Mouse (Mus musculus) heart, adult 9 months (tissue): Measurements from ENCODE around the gene Tmem179.
A peak's percentile ranks its signal among the peaks of the same experiment; 100 is the strongest.

Experiments used
- DNase-seq, 2 experiments: peaks; one replicate each; pipeline ENCODE4 v3.0.0; 2022; ENCODE audit warnings: low spot score in 2 of 2

Tmem179 gene

DNA sequence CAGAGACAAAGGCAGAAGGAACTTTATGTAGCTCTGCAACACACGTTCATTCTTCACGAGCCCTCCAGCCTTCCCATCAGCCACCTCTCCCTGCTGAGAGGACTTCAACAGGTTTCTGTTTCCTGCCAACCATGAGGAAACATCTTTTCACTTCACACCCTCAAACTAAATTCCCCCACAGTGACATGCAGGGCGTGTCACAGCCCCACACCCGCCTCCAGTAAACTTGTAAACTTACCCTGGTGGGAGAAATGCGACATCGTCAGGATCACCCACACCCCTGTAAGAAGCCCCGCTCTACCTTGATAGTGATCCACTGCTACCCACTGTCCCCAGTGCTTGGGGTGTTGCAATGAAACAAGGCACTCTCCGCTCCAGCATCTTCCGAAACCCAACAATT is 21.8 kb upstream of the Tmem179 start:
- no peak for DNase-seq

DNA sequence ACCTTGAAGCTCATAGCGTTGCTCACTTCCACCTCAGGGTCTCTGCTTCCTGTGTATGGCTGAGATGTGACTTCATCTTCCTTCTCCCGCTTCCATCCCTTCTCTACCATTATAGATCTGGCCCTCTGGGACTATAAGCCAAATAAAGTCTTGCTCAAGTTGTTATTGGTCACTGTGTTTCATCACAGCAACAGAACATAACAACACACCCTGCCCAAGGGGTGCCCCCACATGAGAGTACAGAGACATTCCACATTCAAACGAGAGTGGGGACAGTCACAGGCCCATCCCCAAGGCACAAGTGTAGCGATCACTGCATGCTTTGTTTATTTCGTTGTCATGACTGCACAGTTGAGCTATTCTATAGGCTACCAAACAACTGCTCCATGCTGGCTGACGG is 20.7 kb upstream of the Tmem179 start:
- no peak for DNase-seq

GRCm38 (mm10) chr12:112533758-112534157 is 17.2 kb upstream of the Tmem179 start:
- DNase-seq, result no peak

- peak in 1 of 2 experiments; percentile 35 for DNase-seq
Observed at GRCm38 (mm10) chr12:112518105-112518504, 1.6 kb upstream of the Tmem179 start.

GRCm38 (mm10) chr12:112514897-112515296 is 1.6 kb downstream of the Tmem179 start:
- DNase-seq, result no peak

DNA sequence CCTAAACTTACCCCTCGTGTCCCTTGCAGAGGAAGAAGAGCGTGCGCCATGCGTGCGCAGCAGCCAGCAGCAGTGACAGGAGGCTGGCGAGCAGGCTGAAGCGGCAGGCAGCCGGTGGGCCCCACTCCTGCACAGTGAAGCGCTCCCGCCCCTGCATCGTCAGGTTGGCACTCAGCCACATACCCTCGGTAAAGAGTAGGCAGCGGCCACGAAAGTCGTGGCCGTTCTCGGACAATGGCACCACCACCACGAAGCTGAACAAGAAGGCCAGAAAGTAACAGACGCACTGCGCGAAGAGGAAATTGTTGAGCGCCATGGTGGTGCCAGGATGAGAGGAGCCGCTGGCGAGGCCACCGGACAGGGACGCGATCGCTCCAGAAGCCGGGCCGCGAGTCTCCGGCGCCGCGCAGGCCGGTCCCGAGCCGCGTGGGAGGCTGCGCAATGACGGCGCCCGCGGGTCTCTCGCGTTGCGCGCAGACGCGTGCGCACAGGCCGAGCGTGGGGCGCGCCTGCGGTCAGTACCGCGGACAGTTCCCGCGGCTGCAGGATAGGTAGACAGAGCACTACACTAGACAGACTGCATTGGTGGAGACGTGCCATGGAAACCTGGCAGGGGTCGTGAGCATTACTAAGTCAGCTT is 5.7 kb downstream of the Tmem179 start:
- no peak for DNase-seq

DNA sequence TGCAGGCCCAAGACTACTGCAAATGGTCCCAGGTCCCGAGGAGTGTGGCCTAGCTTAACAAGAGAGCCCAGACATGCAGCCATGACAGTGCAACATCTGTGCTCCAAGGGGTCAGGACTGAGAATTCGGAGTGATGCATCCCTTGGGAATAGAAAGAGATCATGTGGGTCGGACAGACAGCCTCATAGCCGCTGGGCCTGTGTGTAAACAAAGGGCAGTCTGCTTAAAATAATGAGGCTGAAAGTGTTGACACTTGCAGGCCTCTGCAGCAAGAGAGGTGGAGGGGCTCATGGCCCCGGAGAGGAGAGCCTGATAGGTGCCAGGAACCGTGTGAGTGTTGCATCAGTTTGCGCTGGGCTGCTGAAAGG is 6.2 kb downstream of the Tmem179 start:
- no peak for DNase-seq

DNA sequence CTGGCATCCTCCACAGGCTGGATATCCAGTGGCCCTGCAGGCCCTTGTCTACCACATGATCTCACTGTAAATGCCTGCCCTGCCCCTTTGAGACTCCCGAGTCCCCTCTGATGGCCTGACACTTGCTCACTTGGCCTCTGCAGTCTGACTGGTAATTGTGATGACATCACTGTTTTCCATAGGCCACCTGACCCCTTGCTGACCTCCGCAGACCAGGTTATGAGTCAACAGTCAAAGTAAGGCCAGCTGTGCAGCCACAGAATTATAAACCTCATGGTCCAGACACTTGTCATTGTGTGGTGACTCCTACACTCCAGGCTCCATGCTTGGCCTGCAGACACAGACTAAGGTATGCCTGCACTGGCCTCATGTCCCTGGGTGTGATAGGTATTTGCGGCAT is 8.6 kb downstream of the Tmem179 start:
- no peak for DNase-seq

DNA sequence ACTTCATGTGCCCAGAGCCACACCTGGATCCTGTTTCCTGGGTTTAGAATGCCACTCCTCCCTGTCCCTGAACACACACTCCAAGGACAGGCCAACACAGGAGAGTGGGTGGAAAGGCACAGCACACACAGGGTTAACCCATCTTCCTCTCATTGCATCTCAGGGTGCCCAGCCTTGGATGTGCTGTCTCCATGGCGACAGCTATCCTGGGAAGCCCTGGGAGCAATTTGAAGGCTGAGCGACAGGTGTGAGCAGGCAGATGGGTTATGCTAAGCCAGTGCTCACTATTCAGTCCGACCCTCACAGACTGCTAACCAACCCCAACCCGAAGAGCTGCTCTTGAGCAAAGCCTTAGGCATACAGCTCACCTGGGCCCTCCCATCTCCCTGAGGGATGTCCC is 9.3 kb downstream of the Tmem179 start:
- DNase-seq, result no peak

DNA sequence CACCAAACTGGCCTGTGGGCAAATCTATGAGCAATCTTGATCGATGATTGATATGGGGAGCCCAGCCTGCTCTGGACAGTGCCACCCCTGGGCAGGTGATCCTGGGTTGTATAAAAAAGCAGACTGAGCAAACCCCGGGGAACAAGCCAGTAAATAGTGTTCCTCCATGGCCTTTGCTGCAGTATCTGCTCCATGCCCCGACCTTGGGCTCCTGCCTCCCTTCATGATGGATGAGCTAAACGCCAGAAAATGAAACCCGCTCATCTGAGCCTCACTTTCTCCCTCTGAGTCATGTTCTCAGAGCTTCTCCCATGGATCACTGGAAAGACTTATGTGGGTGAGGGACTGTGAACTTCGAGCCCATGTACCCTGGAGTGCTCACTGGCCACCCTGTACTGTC is 10.3 kb downstream of the Tmem179 start:
- DNase-seq, result no peak

GRCm38 (mm10) chr12:112503003-112503771 is 13.4 kb downstream of the Tmem179 start:
- DNase-seq, result no peak

DNA sequence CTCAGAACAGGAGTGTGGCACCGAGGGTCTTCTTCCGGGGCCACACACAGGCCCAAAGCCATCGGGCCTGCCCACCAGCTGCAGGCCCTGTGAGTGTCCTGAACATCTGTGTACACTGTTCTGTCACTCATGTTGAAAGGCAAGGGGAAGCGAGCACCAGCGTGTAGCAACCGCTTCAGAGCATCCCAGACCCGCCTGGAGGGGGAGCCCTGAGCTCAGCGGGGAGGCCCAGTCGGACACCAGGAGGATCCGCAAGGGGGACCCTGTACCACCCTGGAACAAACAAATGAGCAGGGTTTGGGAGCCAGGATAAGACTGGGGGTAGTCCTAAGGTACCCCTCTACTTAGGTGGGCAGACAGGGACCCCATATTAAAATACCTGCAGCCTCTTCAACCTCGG is 17.9 kb downstream of the Tmem179 start:
- no peak for DNase-seq

DNA sequence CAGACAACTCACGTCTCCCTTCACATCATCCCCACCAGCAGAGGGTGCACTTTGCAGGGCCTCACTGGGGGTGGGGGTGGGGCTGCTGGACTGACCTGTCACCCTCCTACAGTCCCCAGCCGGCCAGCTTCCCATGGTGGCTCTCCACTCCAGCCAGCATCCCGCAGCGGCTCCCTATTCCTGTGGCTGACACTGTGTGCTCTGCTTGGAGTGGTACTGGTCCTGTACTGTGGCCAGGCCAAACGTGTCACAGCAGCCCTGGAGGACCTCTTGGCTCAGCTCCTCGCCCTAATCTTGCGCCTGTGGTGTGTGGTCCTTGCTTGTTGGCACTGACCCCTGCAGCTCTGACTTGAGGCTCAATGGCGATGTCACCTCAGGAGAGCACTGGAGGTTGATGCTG is 18.8 kb downstream of the Tmem179 start:
- DNase-seq, result no peak

DNA sequence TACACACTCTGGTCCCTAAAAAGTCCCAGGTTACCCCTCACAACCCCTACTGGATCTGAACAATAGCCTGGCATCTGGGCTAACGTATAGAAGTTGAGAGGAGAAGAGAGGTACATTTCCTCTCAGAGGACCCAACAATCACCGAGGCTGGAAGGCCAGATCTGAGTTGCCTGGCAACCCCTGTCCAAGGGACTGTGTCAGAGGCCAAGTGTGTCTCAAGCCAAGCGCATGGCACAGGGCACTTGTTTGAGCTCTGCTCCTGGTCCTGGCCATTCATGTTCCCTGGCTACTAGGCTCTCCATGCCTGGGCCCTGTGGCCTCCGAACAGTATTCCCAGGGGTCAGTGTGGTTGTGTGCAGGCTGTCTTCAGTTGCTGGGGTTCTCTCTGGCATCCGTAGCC is 20.4 kb downstream of the Tmem179 start:
- no peak for DNase-seq

DNA sequence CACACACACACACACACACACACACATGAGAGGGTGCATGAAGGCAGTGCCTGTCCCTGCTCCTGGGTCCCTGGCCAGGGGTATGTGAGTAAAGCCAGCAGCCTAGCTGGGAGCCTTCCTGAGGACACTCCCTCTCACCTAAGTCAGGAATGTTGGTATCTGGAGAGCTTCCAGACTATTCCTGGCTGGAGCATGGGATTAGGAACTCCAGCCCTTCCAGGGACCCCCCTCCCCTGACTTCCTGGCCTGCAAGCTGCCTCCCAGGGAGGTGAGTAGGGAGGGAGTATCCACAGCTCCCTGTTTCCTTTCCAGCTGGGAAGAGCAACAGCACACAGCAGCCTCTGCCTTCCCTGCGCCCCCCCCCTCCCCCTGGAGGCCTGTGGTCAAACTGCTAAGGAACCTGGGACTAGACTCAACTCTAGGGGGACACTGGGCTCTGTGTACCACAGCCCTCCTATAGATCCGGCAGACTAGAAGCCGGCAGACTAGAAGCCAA is 26.1 kb downstream of the Tmem179 start:
- peak; percentile 86 to 91 for DNase-seq

- DNase-seq, result no peak
Observed at GRCm38 (mm10) chr12:112489535-112489934, 27.0 kb downstream of the Tmem179 start.

DNA sequence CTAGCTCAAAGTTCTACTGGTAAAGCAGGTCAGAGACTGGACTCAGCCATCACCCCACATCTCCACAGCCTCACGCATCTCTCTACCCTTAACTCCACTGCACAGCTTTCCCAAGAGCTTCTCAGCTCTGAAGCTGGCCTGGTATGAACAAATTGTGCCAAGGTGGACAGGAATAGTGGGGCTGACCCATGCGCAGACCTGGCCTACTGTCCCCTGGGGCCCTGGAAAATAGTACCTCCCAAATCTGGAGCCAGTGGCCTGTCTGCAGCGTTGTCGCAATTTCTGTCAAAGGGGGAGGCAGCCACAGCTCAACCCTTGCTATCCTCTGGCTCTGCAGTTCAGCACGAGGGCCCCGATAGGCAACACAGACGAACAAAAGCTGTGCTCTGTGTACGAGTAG is 27.4 kb downstream of the Tmem179 start, which contains the start of gene A530016L24Rik:
Gene A530016L24Rik, plus strand, starts transcription at position 315 of the 400 bp plus-strand sequence.
- peak in 1 of 2 experiments; percentile 54 for DNase-seq

DNA sequence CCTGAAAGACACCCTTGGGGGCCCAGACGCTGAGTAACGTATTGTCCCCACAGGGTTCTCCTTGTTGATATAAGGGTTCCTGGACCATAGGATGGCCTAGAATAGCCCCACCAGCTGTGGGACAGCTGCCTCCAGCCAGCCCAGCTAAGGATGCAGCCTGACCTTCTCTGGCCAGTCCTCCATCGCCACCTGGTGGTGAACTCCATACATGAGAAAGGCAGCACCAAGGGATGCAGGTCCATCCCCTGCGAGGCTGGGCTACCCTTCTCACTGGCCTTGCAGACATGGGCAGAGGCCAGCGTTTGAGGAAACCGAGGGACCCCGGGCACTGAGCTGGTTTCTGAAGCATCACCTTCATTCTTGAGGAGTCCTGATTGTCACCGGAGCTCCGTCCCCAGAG is 42.8 kb downstream of the Tmem179 start:
- DNase-seq, result peak; percentile 77 to 83

DNA sequence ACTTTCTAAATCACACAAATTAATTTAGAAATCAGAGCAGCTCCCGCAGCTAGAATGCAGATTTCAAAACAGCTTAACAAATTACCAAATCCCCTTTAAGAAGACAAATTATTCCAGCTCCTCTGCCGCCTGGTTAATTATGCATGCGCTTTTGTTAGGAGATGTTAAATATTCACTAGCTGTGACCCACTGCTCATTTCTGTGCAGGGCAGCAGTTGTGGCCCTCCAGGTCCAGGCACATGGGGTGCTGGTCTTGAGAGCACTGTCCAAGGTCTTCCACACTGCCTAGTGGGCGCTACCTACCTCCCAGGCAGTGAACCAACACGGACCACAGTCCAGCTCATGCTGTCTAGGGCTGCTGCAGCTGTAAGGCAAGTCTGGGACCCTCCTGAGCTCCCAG is 46.3 kb downstream of the Tmem179 start:
- DNase-seq, result no peak

- DNase-seq, result no peak
Observed at GRCm38 (mm10) chr12:112469393-112469792, 47.2 kb downstream of the Tmem179 start.

DNA sequence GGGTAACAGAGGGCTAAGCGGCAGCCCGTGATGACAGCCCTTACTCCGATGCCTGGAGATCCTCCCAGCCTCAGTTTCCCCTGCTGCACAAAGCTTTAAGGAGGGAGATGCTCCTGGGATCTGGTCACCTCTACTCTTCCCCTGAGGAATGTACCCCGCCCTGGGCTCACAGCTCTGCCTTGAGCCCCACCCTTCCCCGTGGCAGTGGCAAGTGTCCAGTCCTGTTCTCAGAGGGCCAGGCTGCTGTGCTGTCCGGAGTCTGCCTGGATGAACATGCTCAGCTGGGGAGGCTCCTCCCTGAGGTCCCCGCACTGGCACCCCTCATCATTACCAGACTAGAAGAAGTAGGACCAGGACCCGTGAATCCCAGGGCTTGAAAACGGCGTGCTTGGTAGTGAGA is 49.2 kb downstream of the Tmem179 start:
- no peak for DNase-seq

DNA sequence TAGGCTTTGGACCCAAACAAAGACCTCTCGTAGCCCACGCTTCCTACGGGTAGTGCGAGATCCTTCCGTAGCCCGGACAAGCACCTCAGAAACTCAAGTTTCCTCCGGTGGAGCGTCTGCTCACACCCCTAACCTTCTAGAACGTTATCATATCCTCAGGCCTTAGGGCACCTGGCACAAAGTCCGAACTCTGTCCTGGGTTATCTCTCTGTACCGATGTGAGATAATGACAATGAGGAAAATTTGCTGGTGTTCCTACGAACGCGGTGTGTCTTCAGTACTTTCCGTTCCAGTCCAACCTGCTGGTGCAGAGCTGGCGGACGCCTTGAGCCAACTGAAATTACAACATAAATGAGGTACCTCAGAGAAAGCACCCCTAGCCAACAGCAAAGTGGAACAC is 50.6 kb downstream of the Tmem179 start:
- no peak for DNase-seq

GRCm38 (mm10) chr12:112464516-112464915 is 52.0 kb downstream of the Tmem179 start:
- no peak for DNase-seq
